Mouse (Mus musculus): ENCODE results near the gene Slc4a8.
A peak's percentile ranks its signal among the peaks of the same experiment; 100 is the strongest.

Gene Slc4a8

DNA sequence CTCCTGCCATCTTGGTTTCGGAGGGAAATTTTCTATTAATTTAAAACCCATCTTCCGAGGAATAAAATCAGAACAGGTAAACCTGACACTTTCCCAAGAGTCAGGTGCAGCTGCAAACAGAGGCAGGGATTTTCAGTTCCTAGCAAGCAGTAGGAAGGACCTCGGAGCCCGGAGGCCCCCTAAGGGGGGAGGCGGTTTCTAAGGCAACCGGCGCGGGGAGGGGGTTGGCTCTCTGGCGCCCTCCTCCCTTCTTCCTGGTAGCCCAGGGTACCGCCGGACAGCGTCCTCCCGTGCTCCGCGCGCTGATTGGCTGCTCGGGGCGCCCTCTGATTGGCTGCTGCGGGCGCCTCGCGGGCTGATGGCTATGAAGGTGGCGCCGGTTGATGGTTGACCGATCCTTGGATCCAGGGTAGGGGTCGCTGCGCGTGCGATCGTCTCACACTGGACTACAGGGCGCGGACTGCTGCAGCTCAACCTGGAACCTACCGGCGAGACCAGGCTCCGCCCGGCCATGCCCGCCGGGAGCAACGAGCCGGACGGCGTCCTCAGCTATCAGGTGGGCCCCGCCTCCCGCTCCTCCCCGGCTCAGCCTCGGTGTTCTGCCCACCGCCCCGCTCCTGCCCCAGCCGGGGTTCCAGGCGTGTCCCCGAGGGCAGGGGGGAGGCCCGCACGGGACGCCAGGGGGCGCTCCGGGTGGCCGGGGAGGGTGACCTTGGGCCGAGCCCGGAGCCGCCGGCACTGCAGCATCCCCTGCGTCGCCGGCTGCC is at the start of gene Slc4a8:
Gene Slc4a8 (plus strand): TSS at position 329 of the 767 bp plus-strand sequence.
- DNase-seq = peak; percentile 91 to 96

DNA sequence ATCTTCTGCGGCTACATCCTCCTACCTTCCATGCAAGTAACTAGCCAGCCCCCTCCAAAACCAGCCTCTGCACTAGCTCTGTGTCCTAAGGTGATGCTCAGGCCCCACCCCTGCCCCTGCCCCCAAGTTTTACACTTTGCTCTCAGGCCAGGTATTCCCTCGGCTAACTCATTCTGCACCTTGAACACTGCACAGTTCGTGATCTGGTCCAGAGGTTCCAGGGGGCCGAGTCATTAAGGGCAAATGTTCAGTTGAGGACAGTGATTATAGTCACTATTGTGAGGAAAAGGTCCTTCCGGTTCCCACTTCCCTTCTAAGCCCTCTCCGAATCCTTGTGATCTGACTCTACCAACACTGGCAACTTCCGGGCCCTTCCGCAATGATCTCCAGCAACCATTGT is 47.1 kb upstream of the Slc4a8 start:
- DNase-seq = peak; percentile 18 to 42

- DNase-seq = peak; percentile 32 to 54
Measured at GRCm38 (mm10) chr15:100715399-100715993, 46.1 kb upstream of the Slc4a8 start.

DNA sequence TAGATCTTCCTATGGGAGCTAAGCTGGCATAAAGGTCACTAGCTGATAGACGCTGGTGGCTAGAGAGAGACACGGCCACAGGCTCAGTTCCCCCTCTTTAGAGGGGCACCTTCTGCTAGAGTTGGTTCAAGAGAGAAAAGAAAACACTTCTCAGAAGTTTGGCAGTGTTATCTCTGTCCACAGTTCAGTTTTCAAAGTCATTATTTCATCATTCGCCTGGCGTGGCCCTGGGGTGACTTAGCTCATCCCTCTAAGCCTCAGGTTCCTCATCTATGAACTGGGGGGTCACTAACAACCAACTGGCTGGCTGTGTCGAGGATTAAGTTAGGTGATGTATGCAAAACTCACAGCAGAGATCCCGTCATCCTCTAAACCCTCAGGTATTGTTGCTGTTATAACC is 43.6 kb upstream of the Slc4a8 start:
- no peak for DNase-seq

DNA sequence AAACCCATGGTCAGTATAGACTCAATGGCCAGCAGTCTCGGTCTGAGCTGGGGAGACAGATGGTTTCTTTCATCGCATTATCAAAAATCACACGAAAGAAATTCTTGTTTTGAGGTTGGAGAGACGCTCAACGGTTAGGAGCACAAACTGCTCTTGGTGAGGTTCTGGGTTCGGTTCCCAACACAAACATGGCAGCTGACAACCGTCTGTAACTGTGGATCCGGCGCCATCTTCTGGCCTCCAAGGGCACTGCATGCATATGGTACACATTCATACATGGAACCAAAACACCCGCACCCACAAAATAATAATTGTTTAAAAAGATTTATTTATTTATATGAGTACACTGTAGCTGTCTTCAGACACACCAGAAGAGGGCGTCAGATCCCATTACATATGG is 43.0 kb upstream of the Slc4a8 start:
- peak in 1 of 2 experiments; percentile 24 for DNase-seq

GRCm38 (mm10) chr15:100719217-100719616 is 42.3 kb upstream of the Slc4a8 start:
- no peak for DNase-seq

- no peak for DNase-seq
Measured at GRCm38 (mm10) chr15:100720066-100720465, 41.5 kb upstream of the Slc4a8 start.

GRCm38 (mm10) chr15:100721445-100721844 is 40.1 kb upstream of the Slc4a8 start:
- no peak for DNase-seq

GRCm38 (mm10) chr15:100722026-100722425 is 39.5 kb upstream of the Slc4a8 start:
- no peak for DNase-seq

DNA sequence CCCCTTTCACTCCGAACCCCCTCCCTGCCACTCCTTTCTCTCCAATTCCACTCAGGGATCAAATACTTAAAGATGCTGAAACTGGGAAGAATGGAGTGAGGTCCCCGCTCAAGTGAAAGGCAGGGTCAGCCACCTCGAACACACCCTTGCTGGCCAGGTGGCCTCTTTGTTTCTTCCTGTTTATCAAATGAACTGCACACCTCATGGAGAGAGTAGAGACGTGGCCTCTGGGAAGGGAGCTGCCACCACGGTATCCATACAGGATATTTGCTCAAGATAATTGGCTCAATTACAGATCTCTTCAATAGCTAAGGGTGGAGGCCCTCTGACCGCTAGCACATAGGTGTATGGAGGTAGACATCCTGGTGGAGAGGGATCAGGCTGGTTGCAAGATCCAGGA is 39.0 kb upstream of the Slc4a8 start:
- DNase-seq = no peak

DNA sequence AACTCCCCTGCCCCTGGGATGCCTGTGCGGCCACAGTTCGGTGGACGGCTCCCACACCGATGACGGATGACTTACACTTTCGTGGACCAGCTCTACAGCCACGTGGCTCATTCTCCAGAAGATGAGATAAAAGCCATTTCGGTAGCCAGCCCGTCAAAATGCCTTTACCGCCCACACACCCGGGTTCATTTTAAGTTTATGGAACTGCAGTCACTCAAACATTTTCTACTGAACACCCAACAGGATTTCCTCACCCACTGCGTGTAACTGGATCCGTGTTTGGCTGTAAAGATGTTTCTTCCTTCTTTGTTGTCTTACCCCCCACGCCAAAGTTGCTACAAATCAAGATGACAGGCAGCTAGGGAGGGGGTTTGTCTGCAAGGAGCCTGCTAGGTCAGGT is 38.0 kb upstream of the Slc4a8 start:
- no peak for DNase-seq

DNA sequence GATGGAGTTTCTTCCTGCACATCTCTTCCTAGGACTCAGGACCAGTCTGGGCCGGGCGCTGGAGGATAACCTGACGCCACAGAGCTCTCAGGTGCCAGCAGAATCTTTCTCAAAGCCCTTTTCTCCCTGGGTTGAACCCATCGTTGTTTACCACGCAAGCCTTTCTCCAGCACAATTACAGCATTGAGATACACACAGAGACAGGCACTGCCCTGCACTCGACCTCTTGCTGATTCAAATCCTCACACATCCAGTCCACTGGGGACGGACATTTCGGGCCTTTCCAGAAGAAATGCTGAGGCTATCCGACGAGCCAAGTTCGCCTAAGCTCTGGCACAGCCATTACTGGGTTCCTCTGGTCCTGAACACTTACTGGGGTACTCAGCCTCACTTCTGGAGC is 34.8 kb upstream of the Slc4a8 start:
- DNase-seq = no peak

DNA sequence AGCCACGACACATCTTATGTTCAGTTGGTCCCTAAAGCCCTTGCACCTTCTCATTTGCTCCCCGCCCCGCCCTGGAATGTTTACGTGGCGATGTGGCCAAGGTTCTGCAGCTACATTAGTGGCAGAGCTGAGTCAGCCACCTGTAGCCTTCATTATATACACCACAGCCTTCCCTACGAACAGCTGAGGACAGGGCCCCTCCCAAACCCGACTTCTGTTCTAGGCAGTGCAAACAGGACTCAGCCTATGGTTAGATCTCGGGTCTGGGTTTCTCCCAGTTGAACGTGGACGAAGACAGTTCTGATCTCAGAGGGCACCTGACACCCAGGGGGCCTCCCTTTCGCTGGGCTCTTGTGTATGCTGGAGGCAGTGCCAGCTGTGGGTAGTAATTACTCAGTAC is 33.7 kb upstream of the Slc4a8 start:
- DNase-seq = peak in 1 of 2 experiments; percentile 12

- peak in 1 of 2 experiments; percentile 8 for DNase-seq
Measured at GRCm38 (mm10) chr15:100728586-100728985, 33.0 kb upstream of the Slc4a8 start.

- DNase-seq = peak in 1 of 2 experiments; percentile 54
Measured at GRCm38 (mm10) chr15:100729281-100729985, 32.1 kb upstream of the Slc4a8 start, which contains the start of gene Galnt6. Galnt6 (minus strand) TSS chr15:100729376.

DNA sequence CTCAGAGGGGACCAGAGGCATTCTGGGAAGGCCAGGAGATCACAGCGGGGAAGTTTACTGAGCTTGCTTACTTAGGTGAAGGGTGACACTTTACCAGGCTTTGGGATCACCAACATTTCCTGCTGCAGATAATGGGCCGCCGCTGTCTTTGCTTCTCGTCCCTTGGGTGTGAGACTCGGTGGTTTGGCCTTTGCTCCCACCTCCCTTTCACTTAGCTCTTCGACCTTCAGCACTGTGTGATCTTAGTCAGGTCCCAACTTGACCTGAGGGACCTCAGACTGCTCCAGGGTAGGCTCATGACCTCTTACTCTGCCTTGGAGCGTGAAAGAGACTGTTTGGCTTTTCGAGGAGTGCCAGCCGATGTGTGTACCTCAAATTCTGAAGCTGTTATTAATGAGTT is 30.5 kb upstream of the Slc4a8 start:
- DNase-seq = no peak

DNA sequence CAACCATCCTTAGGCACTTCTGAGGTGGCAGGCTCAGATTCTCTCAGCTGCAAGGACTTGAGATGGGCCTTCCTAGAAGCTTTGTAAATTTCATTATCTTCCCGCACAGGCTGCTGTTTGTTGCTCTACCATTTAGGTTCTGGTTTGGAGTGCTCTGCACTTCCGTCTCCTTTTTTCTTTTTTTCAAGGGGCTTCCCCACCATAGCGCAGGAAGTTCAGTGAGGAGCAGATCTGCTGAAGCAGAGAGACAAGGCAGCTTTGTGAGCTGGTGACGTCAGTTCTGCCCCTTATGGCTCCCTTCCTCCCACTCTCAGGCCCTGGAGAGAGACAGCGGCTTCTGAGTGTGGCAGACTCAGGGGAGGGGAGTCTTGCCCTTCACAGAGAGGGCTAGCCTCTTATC is 29.0 kb upstream of the Slc4a8 start:
- no peak for DNase-seq

DNA sequence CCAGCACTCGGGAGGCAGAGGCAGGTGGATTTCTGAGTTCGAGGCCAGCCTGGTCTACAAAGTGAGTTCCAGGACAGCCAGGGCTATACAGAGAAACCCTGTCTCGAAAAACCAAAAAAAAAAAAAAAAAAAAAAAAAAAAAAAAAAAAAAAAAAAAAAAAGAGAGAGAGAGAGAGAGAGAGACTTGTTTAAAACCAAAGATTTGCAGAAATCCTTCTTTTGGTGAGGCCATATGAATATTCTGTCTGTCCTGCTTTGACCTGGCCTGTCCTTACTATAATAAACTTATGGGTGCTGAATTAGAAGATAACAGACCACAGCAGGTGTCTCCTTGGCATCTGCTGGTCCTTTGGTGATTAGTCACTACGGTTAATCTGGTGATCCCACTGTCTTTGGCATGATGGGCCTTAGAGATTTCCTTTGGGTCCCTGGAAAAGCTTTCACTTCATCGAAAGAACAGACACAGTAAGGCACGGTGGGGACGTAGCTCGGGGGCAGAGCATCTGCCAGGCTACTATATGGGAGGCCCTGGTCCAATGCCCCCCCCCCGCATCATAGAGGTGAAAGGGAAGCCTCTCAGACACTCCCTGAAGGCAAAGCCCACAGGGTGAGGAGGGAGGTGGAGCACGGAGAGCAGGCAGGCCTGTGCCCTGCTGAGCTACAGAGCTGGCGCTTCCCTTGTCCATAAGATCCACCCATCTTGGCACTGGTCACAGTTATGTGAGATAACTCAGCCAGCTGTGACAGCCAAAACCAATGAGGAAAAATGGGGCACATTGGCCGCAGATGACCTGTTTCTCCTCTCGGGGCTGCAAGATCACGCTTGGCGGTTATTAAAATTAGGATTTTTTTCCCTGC is 26.2 kb upstream of the Slc4a8 start:
- no peak for DNase-seq

GRCm38 (mm10) chr15:100735953-100736300 is 25.6 kb upstream of the Slc4a8 start:
- DNase-seq = no peak

- no peak for DNase-seq
Measured at GRCm38 (mm10) chr15:100737667-100738066, 23.9 kb upstream of the Slc4a8 start.

DNA sequence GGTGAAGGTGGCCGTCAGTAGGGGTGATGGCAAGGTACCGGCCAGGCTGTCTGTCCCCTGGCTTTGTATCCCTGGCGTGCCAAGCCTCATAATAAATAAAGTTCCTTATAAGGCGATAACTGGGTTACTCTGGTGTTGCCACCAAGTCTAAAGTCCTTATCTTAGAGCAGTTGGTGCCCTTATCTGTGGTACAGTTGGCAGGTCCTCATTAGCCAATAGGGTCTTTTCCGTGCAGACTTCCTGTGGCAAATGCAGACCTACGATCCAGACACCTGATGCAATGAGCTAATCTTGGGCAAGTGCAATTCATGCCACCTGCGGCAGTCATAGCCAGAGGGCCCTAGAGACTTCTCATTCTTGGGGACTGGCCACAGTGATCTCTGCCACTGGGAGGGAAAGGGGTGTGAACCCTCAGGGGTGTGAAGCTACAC is 23.2 kb upstream of the Slc4a8 start:
- no peak for DNase-seq

DNA sequence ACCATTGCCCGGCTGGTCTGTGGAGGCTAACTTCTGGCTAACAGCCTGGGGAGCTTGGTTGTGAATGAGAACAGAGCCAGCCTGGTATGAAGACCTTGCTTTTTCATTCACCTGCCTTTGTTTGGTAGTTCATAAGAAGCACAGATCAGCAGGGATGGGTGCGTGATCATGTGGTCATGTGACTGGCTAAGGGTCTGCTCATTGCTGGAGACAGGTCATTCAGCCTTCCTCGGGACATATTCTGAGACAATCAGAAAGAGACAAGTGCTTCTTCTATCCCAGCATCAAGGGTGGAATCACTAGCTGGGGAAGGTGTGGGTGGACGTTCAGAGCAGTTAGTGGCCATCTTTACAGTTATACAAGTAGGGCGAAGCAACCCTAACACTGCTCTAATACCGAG is 22.1 kb upstream of the Slc4a8 start:
- no peak for DNase-seq

DNA sequence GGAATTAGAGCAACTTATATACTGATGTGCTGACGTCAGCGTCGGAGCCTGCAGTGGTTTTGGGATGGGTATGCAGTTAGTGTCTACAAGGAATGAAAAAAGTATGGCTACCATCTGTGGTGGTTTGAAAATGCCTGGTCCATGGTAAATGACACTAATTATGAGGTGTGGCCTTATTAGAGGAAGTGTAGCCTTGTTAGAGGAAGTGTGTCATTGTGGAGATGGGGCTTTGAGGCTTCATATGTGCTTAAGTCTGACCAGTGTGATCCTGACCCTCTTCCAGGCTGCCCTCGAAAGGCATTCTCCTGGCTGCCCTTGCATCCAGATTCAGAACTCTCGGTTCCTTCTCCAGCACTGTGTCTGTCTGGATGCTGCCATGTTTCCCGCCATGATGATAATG is 18.3 kb upstream of the Slc4a8 start:
- DNase-seq = peak in 1 of 2 experiments; percentile 8

Measured in kidney, postnatal 25 days (tissue).